Mouse (Mus musculus) Patski (cell line): Measurements from ENCODE around the gene Cib1. TPM values are rescaled to one million over a fixed set of nuclear protein-coding genes. Genes with fewer than 3 reads are reported as not detected.

ENCODE experiments used
- ATAC-seq: fragments of 100-300 bp; one replicate; pipeline ENCODE4 v1.8.0; 2021
- CTCF ChIA-PET: fragments of 350-600 bp; sonication (Branson Sonifier 250); formaldehyde crosslinking; loops from one replicate; lab custom pipeline; 2022; ENCODE audit warnings: inconsistent platforms; lab: Charles Lee
- POLR2A ChIA-PET: fragments of 350-600 bp; sonication (Branson Sonifier 250); formaldehyde crosslinking; loops from one replicate; lab custom pipeline; 2022; ENCODE audit warnings: antibody characterized with exemption, inconsistent platforms; lab: Charles Lee
- DNase-seq: peaks from one replicate; pipeline ENCODE4 v3.0.0-alpha.2; 2011; ENCODE audit warnings: low read depth, low spot score
- H3K27me3 ChIP-seq: fragments of 371-371 bp; one replicate; pipeline ENCODE4 v1.5.1; 2021
- CTCF ChIP-seq: fragments of 100-300 bp; IDR thresholded peaks from one replicate; pipeline ENCODE4 v1.5.1; 2021
- in situ Hi-C: fragments of 300-500 bp; cut with MboI; formaldehyde crosslinking; loops from 3 replicates; pipeline ENCODE4 v1.11.1; 2018; ENCODE audit warnings: low pct_unique_long_range_greater_than_20kb, mixed read lengths
- polyA plus RNA-seq: library from polyadenylated mRNA; unstranded; gene quantifications from one replicate; pipeline ENCODE4 v1.2.3, GENCODE M21; 2021

The Cib1 gene
- polyA plus RNA-seq, 1 experiment from 2014 or later = 120 TPM

GRCm38 (mm10) chr7:80179790-80180189 is 52.8 kb downstream of the Cib1 start:
- ATAC-seq = no peak
- POLR2A ChIA-PET = no interaction called here
- CTCF ChIA-PET = no interaction called here

GRCm38 (mm10) chr7:80179327-80179726 is 53.3 kb downstream of the Cib1 start:
- ChIA-PET POLR2A (no interaction called here), CTCF (no interaction called here)
- TF ChIP-seq CTCF = no peak
- H3K27me3 ChIP-seq = no peaks in the 10 kb centered on the region
- in situ Hi-C loops = no loop called here
- no peak for DNase-seq
- ATAC-seq = no peak

More at GRCm38 (mm10) chr7:80179790-80180189, 52.8 kb downstream of the Cib1 start:
- H3K27me3 ChIP-seq = no peaks in the 10 kb centered on the region
- in situ Hi-C loops = no loop called here
- DNase-seq = no peak
- no peak for TF ChIP-seq CTCF

GRCm38 (mm10) chr7:80178037-80178729 is 54.4 kb downstream of the Cib1 start:
- no peaks in the 10 kb centered on the region for H3K27me3 ChIP-seq

GRCm38 (mm10) chr7:80177438-80177837 is 55.2 kb downstream of the Cib1 start:
- DNase-seq = no peak
- H3K27me3 ChIP-seq = no peaks in the 10 kb centered on the region
- ChIA-PET CTCF (no interaction called here), POLR2A (no interaction called here)
- ATAC-seq = no peak
- no peak for TF ChIP-seq CTCF
- in situ Hi-C loops = no loop called here

More at GRCm38 (mm10) chr7:80178037-80178729, 54.4 kb downstream of the Cib1 start:
- DNase-seq (no peak), ATAC-seq (no peak)
- TF ChIP-seq CTCF = no peak
- in situ Hi-C loops = no loop called here
- POLR2A ChIA-PET = no interaction called here
- CTCF ChIA-PET = interaction anchor here (1.0 kb wide), 1 partner anchor 22 kb away, joined by 3 read pairs; no protein-coding TSS in a partner anchor

Other genes starting within 250 kb of the Cib1 start
- 15.9 TPM for gene Zfp710, start 208.0 kb downstream of the Cib1 start, polyA plus RNA-seq
- 679 TPM for gene Idh2, start 117.4 kb downstream of the Cib1 start, polyA plus RNA-seq
- gene Sema4b, start 46.0 kb downstream of the Cib1 start, polyA plus RNA-seq = 55.3 TPM
- gene Gdpgp1, start 52 bp upstream of the Cib1 start, polyA plus RNA-seq = 4.0 TPM
- 0.73 TPM for gene Ttll13, start 13.6 kb upstream of the Cib1 start, polyA plus RNA-seq
- 37.2 TPM for gene Ngrn, start 28.4 kb upstream of the Cib1 start, polyA plus RNA-seq
- 24.6 TPM for gene Vps33b, start 36.8 kb upstream of the Cib1 start, polyA plus RNA-seq
- 93.8 TPM for gene Prc1, start 61.6 kb upstream of the Cib1 start, polyA plus RNA-seq
- 11.5 TPM for gene Rccd1, start 91.6 kb upstream of the Cib1 start, polyA plus RNA-seq
- 71.3 TPM for gene Unc45a, start 108.2 kb upstream of the Cib1 start, polyA plus RNA-seq
- gene Hddc3, start 110.3 kb upstream of the Cib1 start, polyA plus RNA-seq = 78.7 TPM
- gene Man2a2, start 138.6 kb upstream of the Cib1 start, polyA plus RNA-seq = 129 TPM
- 5.6 TPM for gene Fes, start 155.1 kb upstream of the Cib1 start, polyA plus RNA-seq
- gene Furin, start 172.6 kb upstream of the Cib1 start, polyA plus RNA-seq = 120 TPM